Mouse (Mus musculus): Measurements from ENCODE around the gene Cntln.
A peak's percentile ranks its signal among the peaks of the same experiment; 100 is the strongest.

Cntln gene

GRCm38 (mm10) chr4:84884111-84884538, at the start of gene Cntln:
Gene Cntln (plus strand): TSS chr4:84884309.
- DNase-seq (ENCODE audit: extremely low read depth, low read depth) = no peak

GRCm38 (mm10) chr4:84836979-84837378, 47.1 kb upstream of the Cntln start:
- DNase-seq (ENCODE audit: extremely low read depth, low read depth) = no peak

- no peak for DNase-seq (ENCODE audit: extremely low read depth, low read depth)
Measured at GRCm38 (mm10) chr4:84838545-84838944, 45.6 kb upstream of the Cntln start.

- DNase-seq (ENCODE audit: extremely low read depth, low read depth) = no peak
Measured at GRCm38 (mm10) chr4:84839466-84839865, 44.6 kb upstream of the Cntln start.

GRCm38 (mm10) chr4:84857588-84857987, 26.5 kb upstream of the Cntln start:
- no peak for DNase-seq (ENCODE audit: extremely low read depth, low read depth)

GRCm38 (mm10) chr4:84876347-84876746, 7.8 kb upstream of the Cntln start:
- no peak for DNase-seq (ENCODE audit: extremely low read depth, low read depth)

- no peak for DNase-seq (ENCODE audit: extremely low read depth, low read depth)
Measured at GRCm38 (mm10) chr4:84883646-84884045, 463 bp upstream of the Cntln start.

- DNase-seq (ENCODE audit: extremely low read depth, low read depth) = no peak
Measured at GRCm38 (mm10) chr4:84884539-84885270, 596 bp downstream of the Cntln start.

GRCm38 (mm10) chr4:84885271-84885540, 1.1 kb downstream of the Cntln start:
- DNase-seq (ENCODE audit: extremely low read depth, low read depth) = no peak

GRCm38 (mm10) chr4:84918393-84918792, 34.3 kb downstream of the Cntln start:
- no peak for DNase-seq (ENCODE audit: extremely low read depth, low read depth)

- DNase-seq (ENCODE audit: extremely low read depth, low read depth) = no peak
Measured at GRCm38 (mm10) chr4:84934342-84934929, 50.3 kb downstream of the Cntln start.

- no peak for DNase-seq (ENCODE audit: extremely low read depth, low read depth)
Measured at GRCm38 (mm10) chr4:84942059-84942458, 58.0 kb downstream of the Cntln start.

GRCm38 (mm10) chr4:84942651-84943050, 58.5 kb downstream of the Cntln start:
- DNase-seq (ENCODE audit: extremely low read depth, low read depth) = no peak

GRCm38 (mm10) chr4:84944100-84944499, 60.0 kb downstream of the Cntln start:
- no peak for DNase-seq (ENCODE audit: extremely low read depth, low read depth)

GRCm38 (mm10) chr4:84946450-84946849, 62.3 kb downstream of the Cntln start:
- DNase-seq (ENCODE audit: extremely low read depth, low read depth) = no peak

GRCm38 (mm10) chr4:84976875-84977646, 93.0 kb downstream of the Cntln start:
- DNase-seq (ENCODE audit: extremely low read depth, low read depth) = peak; percentile 43

GRCm38 (mm10) chr4:84995520-84996348, 111.6 kb downstream of the Cntln start:
- DNase-seq (ENCODE audit: extremely low read depth, low read depth) = no peak

- DNase-seq (ENCODE audit: extremely low read depth, low read depth) = no peak
Measured at GRCm38 (mm10) chr4:85005581-85005980, 121.5 kb downstream of the Cntln start.

GRCm38 (mm10) chr4:85006789-85007188, 122.7 kb downstream of the Cntln start:
- DNase-seq (ENCODE audit: extremely low read depth, low read depth) = no peak

- DNase-seq (ENCODE audit: extremely low read depth, low read depth) = no peak
Measured at GRCm38 (mm10) chr4:85010846-85011245, 126.7 kb downstream of the Cntln start.

GRCm38 (mm10) chr4:85045748-85046147, 161.6 kb downstream of the Cntln start:
- no peak for DNase-seq (ENCODE audit: extremely low read depth, low read depth)

Measured in MEL-GATA-1-ER (cell line).